Mouse (Mus musculus) hindbrain, embryonic 14.5 days (tissue): ENCODE measurements at regions not wholly inside any gene's neighbourhood (a gene's known extent, or its start where the extent isn't known, plus 50 kb on each side); places are given as distances from the start of the nearest gene placed in this dataset.

ENCODE experiments used
- ATAC-seq: fragments of 200-750 bp; cut with Nextera tagmentation; 2 replicates; pipeline ENCODE4 v1.8.0; 2017; ENCODE audit warnings: moderate number of reproducible peaks, mild to moderate bottlenecking, moderate TSS enrichment, moderate library complexity; ENCODE audit not compliant: low FRiP score
- DNase-seq: peaks from one replicate; pipeline ENCODE4 v3.0.0-alpha.2; 2015; ENCODE audit warnings: low spot score
- H3K27ac ChIP-seq: fragments of 300-500 bp; sonication (generic); 2 replicates; pipeline ENCODE4 v1.5.1; 2014; ENCODE audit warnings: mild to moderate bottlenecking, moderate library complexity
- H3K27me3 ChIP-seq: fragments of 300-500 bp; sonication (generic); 2 replicates; pipeline ENCODE4 v1.6.1; 2014; ENCODE audit warnings: mild to moderate bottlenecking, low read length, mixed read lengths; ENCODE audit not compliant: control insufficient read depth, insufficient read depth
- H3K36me3 ChIP-seq: fragments of 300-500 bp; sonication (generic); replicated peaks from 2 replicates; pipeline ENCODE4 v1.6.1; 2014; ENCODE audit not compliant: control insufficient read depth, insufficient read depth
- H3K4me1 ChIP-seq: fragments of 300-500 bp; sonication (generic); replicated peaks from 2 replicates; pipeline ENCODE4 v1.6.1; 2014; ENCODE audit warnings: antibody characterized with exemption, low read length, mixed read lengths; ENCODE audit not compliant: control insufficient read depth, insufficient read depth
- H3K4me2 ChIP-seq: fragments of 300-500 bp; sonication (generic); replicated peaks from 2 replicates; pipeline ENCODE4 v1.6.1; 2014; ENCODE audit warnings: mild to moderate bottlenecking, moderate library complexity
- H3K4me3 ChIP-seq: fragments of 300-500 bp; sonication (generic); replicated peaks from 2 replicates; pipeline ENCODE4 v1.5.1; 2014; ENCODE audit warnings: mild to moderate bottlenecking, low read length
- H3K9ac ChIP-seq: fragments of 300-500 bp; sonication (generic); 2 replicates; pipeline ENCODE4 v1.6.1; 2014
- H3K9me3 ChIP-seq: fragments of 300-500 bp; sonication (generic); 2 replicates; pipeline ENCODE4 v1.6.1; 2016; ENCODE audit warnings: low read length; ENCODE audit not compliant: control insufficient read depth
- WGBS: fragments of 180-500 bp; shearing (Covaris S2); extraction: QIAGEN DNeasy Blood & Tissue Kit; methylation state at CpG from one replicate; pipeline ENCODE4 v1.1.7; 2014; 5-methylcytosine and 5-hydroxymethylcytosine counted together

- no peak for DNase-seq
Measured at GRCm38 (mm10) chr16:55168433-55168832, 129.4 kb downstream of the Zpld1 start.

GRCm38 (mm10) chr16:55166181-55166848, 131.5 kb downstream of the Zpld1 start:
- no peaks in the 10 kb centered on the region for H3K9me3 ChIP-seq
- no peak overlapping the region for H3K4me2 ChIP-seq
- ATAC-seq (peak; percentile 37; the same call in 1 of the 2 replicates), DNase-seq (no peak)
- no peak overlapping the region for H3K27ac ChIP-seq
- WGBS, result 37% methylated on average over 8 of the region's 8 CpGs
- H3K36me3 ChIP-seq, result no peaks in the 10 kb centered on the region
- no peak overlapping the region for H3K4me3 ChIP-seq
- no peaks in the 10 kb centered on the region for H3K4me1 ChIP-seq
- H3K27me3 ChIP-seq, result no peaks in the 10 kb centered on the region
- no peak overlapping the region for H3K9ac ChIP-seq

More at GRCm38 (mm10) chr16:55168433-55168832, 129.4 kb downstream of the Zpld1 start:
- ATAC-seq, result no peak
- H3K4me3 ChIP-seq, result no peak overlapping the region
- no peak overlapping the region for H3K4me2 ChIP-seq
- H3K9ac ChIP-seq, result no peak overlapping the region
- H3K9me3 ChIP-seq, result no peaks in the 10 kb centered on the region
- no peaks in the 10 kb centered on the region for H3K36me3 ChIP-seq
- H3K27me3 ChIP-seq, result no peaks in the 10 kb centered on the region
- H3K4me1 ChIP-seq, result no peaks in the 10 kb centered on the region
- 88% methylated on average over 2 of the region's 2 CpGs for WGBS
- no peak overlapping the region for H3K27ac ChIP-seq

GRCm38 (mm10) chr16:55162926-55163325, 134.9 kb downstream of the Zpld1 start:
- Histone ChIP-seq H3K36me3 (no peaks in the 10 kb centered on the region), H3K27ac (no peak overlapping the region), H3K9ac (no peak overlapping the region), H3K9me3 (no peaks in the 10 kb centered on the region), H3K4me1 (no peaks in the 10 kb centered on the region), H3K27me3 (no peaks in the 10 kb centered on the region), H3K4me2 (no peak overlapping the region), H3K4me3 (no peak overlapping the region)
- ATAC-seq (no peak), DNase-seq (no peak)
- 79% methylated on average over 6 of the region's 6 CpGs for WGBS

GRCm38 (mm10) chr16:55151726-55152125, 146.1 kb downstream of the Zpld1 start:
- H3K27ac ChIP-seq, result no peak overlapping the region
- peak; percentile 67 for DNase-seq
- H3K4me1 ChIP-seq, result no peaks in the 10 kb centered on the region
- no peak overlapping the region for H3K4me3 ChIP-seq
- H3K9ac ChIP-seq, result no peak overlapping the region
- H3K9me3 ChIP-seq, result no peaks in the 10 kb centered on the region
- H3K27me3 ChIP-seq, result no peaks in the 10 kb centered on the region
- no peak overlapping the region for H3K4me2 ChIP-seq
- ATAC-seq, result peak; percentile 62; the same call in 1 of the 2 replicates
- 55% methylated on average over 4 of the region's 4 CpGs for WGBS
- no peaks in the 10 kb centered on the region for H3K36me3 ChIP-seq

- no peak overlapping the region for H3K9ac ChIP-seq
- no peak overlapping the region for H3K4me2 ChIP-seq
- H3K36me3 ChIP-seq, result no peaks in the 10 kb centered on the region
- H3K4me3 ChIP-seq, result no peak overlapping the region
- WGBS, result 67% methylated on average over 6 of the region's 6 CpGs
- no peak for DNase-seq
- no peaks in the 10 kb centered on the region for H3K9me3 ChIP-seq
- H3K27me3 ChIP-seq, result no peaks in the 10 kb centered on the region
- H3K27ac ChIP-seq, result no peak overlapping the region
- ATAC-seq, result no peak
- no peaks in the 10 kb centered on the region for H3K4me1 ChIP-seq
Measured at GRCm38 (mm10) chr16:55142431-55143173, 155.2 kb downstream of the Zpld1 start.

- no peaks in the 10 kb centered on the region for H3K36me3 ChIP-seq
- H3K27me3 ChIP-seq, result no peaks in the 10 kb centered on the region
- H3K9me3 ChIP-seq, result no peaks in the 10 kb centered on the region
- DNase-seq (no peak), ATAC-seq (no peak)
- no peak overlapping the region for H3K4me3 ChIP-seq
- H3K9ac ChIP-seq, result no peak overlapping the region
- no peaks in the 10 kb centered on the region for H3K4me1 ChIP-seq
- H3K4me2 ChIP-seq, result no peak overlapping the region
- no peak overlapping the region for H3K27ac ChIP-seq
Measured at GRCm38 (mm10) chr16:55134961-55135360, 162.8 kb downstream of the Zpld1 start.

GRCm38 (mm10) chr16:55097651-55098050, 200.1 kb downstream of the Zpld1 start:
- 77% methylated on average over 1 of the region's 1 CpGs for WGBS
- H3K36me3 ChIP-seq, result no peaks in the 10 kb centered on the region
- no peaks in the 10 kb centered on the region for H3K27me3 ChIP-seq

GRCm38 (mm10) chr16:55087461-55087860, 210.3 kb downstream of the Zpld1 start:
- H3K4me2 ChIP-seq, result no peak overlapping the region
- no peaks in the 10 kb centered on the region for H3K27me3 ChIP-seq
- H3K9ac ChIP-seq, result no peak overlapping the region
- ATAC-seq, result no peak
- H3K27ac ChIP-seq, result no peak overlapping the region
- H3K4me1 ChIP-seq, result no peaks in the 10 kb centered on the region
- no peaks in the 10 kb centered on the region for H3K9me3 ChIP-seq
- no peak for DNase-seq
- 93% methylated on average over 1 of the region's 1 CpGs for WGBS
- H3K36me3 ChIP-seq, result no peaks in the 10 kb centered on the region
- no peak overlapping the region for H3K4me3 ChIP-seq

More at GRCm38 (mm10) chr16:55097651-55098050, 200.1 kb downstream of the Zpld1 start:
- no peak overlapping the region for H3K4me2 ChIP-seq
- no peak overlapping the region for H3K4me3 ChIP-seq
- H3K4me1 ChIP-seq, result no peaks in the 10 kb centered on the region
- no peaks in the 10 kb centered on the region for H3K9me3 ChIP-seq
- H3K27ac ChIP-seq, result no peak overlapping the region
- ATAC-seq (no peak), DNase-seq (no peak)
- H3K9ac ChIP-seq, result no peak overlapping the region

GRCm38 (mm10) chr16:55076172-55076571, 221.6 kb downstream of the Zpld1 start:
- no peaks in the 10 kb centered on the region for H3K9me3 ChIP-seq
- H3K9ac ChIP-seq, result no peak overlapping the region
- no peak overlapping the region for H3K4me2 ChIP-seq
- WGBS, result 69% methylated on average over 1 of the region's 1 CpGs
- H3K27me3 ChIP-seq, result no peaks in the 10 kb centered on the region
- H3K27ac ChIP-seq, result no peak overlapping the region
- H3K4me1 ChIP-seq, result no peaks in the 10 kb centered on the region
- ATAC-seq, result no peak
- DNase-seq, result no peak
- no peak overlapping the region for H3K4me3 ChIP-seq
- no peaks in the 10 kb centered on the region for H3K36me3 ChIP-seq
